Mouse (Mus musculus) mesoderm, embryonic 11.5 days (tissue): Measurements from ENCODE around the gene Rnf216.
A peak's percentile ranks its signal among the peaks of the same experiment; 100 is the strongest.

Experiments
- DNase-seq: peaks from one replicate; pipeline ENCODE4 v3.0.0-alpha.2; 2012; ENCODE audit warnings: low read depth, low spot score

Rnf216 gene

GRCm38 (mm10) chr5:143101626-143102025 lies 11.2 kb downstream of the Rnf216 start:
- no peak for DNase-seq

- DNase-seq: no peak
Observed at GRCm38 (mm10) chr5:143095256-143095655, 17.5 kb downstream of the Rnf216 start.

- peak; percentile 10 for DNase-seq
Observed at GRCm38 (mm10) chr5:143092891-143093290, 19.9 kb downstream of the Rnf216 start.

- peak; percentile 41 for DNase-seq
Observed at GRCm38 (mm10) chr5:143084898-143085297, 27.9 kb downstream of the Rnf216 start.

GRCm38 (mm10) chr5:143079806-143080205 lies 33.0 kb downstream of the Rnf216 start:
- no peak for DNase-seq

GRCm38 (mm10) chr5:143076603-143077143 lies 36.1 kb downstream of the Rnf216 start:
- no peak for DNase-seq

- no peak for DNase-seq
Observed at GRCm38 (mm10) chr5:143075987-143076386, 36.8 kb downstream of the Rnf216 start.

GRCm38 (mm10) chr5:143069048-143069447 lies 43.7 kb downstream of the Rnf216 start:
- DNase-seq: no peak

GRCm38 (mm10) chr5:143068382-143068781 lies 44.4 kb downstream of the Rnf216 start:
- no peak for DNase-seq

- peak; percentile 84 for DNase-seq
Observed at GRCm38 (mm10) chr5:143066551-143066958, 46.2 kb downstream of the Rnf216 start.

- DNase-seq: no peak
Observed at GRCm38 (mm10) chr5:143066096-143066495, 46.7 kb downstream of the Rnf216 start.

- DNase-seq: no peak
Observed at GRCm38 (mm10) chr5:143065230-143065629, 47.6 kb downstream of the Rnf216 start.

GRCm38 (mm10) chr5:143062251-143062650 lies 50.5 kb downstream of the Rnf216 start:
- no peak for DNase-seq

- no peak for DNase-seq
Observed at GRCm38 (mm10) chr5:143061511-143061910, 51.3 kb downstream of the Rnf216 start.

GRCm38 (mm10) chr5:143060774-143061385 lies 51.9 kb downstream of the Rnf216 start:
- DNase-seq: peak; percentile 34

GRCm38 (mm10) chr5:143059958-143060357 lies 52.8 kb downstream of the Rnf216 start:
- no peak for DNase-seq

GRCm38 (mm10) chr5:143059182-143059581 lies 53.6 kb downstream of the Rnf216 start:
- DNase-seq: no peak

- no peak for DNase-seq
Observed at GRCm38 (mm10) chr5:143058675-143059074, 54.1 kb downstream of the Rnf216 start.

- DNase-seq: no peak
Observed at GRCm38 (mm10) chr5:143058208-143058607, 54.6 kb downstream of the Rnf216 start.

GRCm38 (mm10) chr5:143057753-143058152 lies 55.0 kb downstream of the Rnf216 start:
- no peak for DNase-seq

- no peak for DNase-seq
Observed at GRCm38 (mm10) chr5:143056191-143056880, 56.5 kb downstream of the Rnf216 start.

GRCm38 (mm10) chr5:143055501-143056125 lies 57.2 kb downstream of the Rnf216 start:
- DNase-seq: no peak

- no peak for DNase-seq
Observed at GRCm38 (mm10) chr5:143054703-143055102, 58.1 kb downstream of the Rnf216 start.
